Mouse (Mus musculus) liver, embryonic 14.5 days (tissue): Measurements from ENCODE around the gene Acadsb. TPM values are rescaled to one million over a fixed set of nuclear protein-coding genes. Genes with fewer than 3 reads are reported as not detected.
A peak's percentile ranks its signal among the peaks of the same experiment; 100 is the strongest.

ENCODE experiments used
- ATAC-seq: fragments of 200-750 bp; cut with Nextera tagmentation; 2 replicates; pipeline ENCODE4 v1.8.0; 2017; ENCODE audit warnings: moderate number of reproducible peaks, mild to moderate bottlenecking, moderate library complexity; ENCODE audit not compliant: insufficient read depth
- DNase-seq, 3 experiments: peaks; one replicate each; pipeline ENCODE4 v3.0.0-alpha.2; 2012 to 2013; ENCODE audit warnings: low read depth in 3 of 3, low spot score in 3 of 3
- H3K27ac ChIP-seq: fragments of 300-500 bp; sonication (generic); 2 replicates; pipeline ENCODE4 v1.5.1; 2014; ENCODE audit warnings: moderate library complexity, mild to moderate bottlenecking, control low read depth, inconsistent platforms
- H3K27me3 ChIP-seq: fragments of 300-500 bp; sonication (generic); 2 replicates; pipeline ENCODE4 v1.6.1; 2014; ENCODE audit warnings: mild to moderate bottlenecking, low read length, moderate library complexity; ENCODE audit not compliant: control insufficient read depth, insufficient read depth
- H3K36me3 ChIP-seq: fragments of 300-500 bp; sonication (generic); replicated peaks from 2 replicates; pipeline ENCODE4 v1.6.1; 2014; ENCODE audit warnings: low read depth; ENCODE audit not compliant: control insufficient read depth, insufficient read depth
- H3K4me1 ChIP-seq, 2 experiments: fragments of 200-500 bp in 1 of 2; fragments of 300-500 bp in 1 of 2; sonication (generic) in 1 of 2; replicated peaks; 2 replicates each; pipeline ENCODE4 v1.6.1; 2012 to 2014; ENCODE audit warnings: antibody characterized with exemption in 1 of 2, inconsistent platforms in 1 of 2, low read length in 1 of 2; ENCODE audit not compliant: control insufficient read depth in 2 of 2, insufficient read depth in 2 of 2
- H3K4me2 ChIP-seq: fragments of 300-500 bp; sonication (generic); 2 replicates; pipeline ENCODE4 v1.6.1; 2014; ENCODE audit warnings: low read depth, mild to moderate bottlenecking, control low read depth, moderate library complexity
- H3K4me3 ChIP-seq, 2 experiments: fragments of 200-500 bp in 1 of 2; fragments of 300-500 bp in 1 of 2; sonication (generic) in 1 of 2; 2 replicates each; pipeline ENCODE4 v1.5.1; 2012 to 2014; ENCODE audit warnings: low read depth in 2 of 2, low read length in 2 of 2, mild to moderate bottlenecking in 2 of 2, control low read depth in 1 of 2, inconsistent platforms in 1 of 2, moderate library complexity in 1 of 2; ENCODE audit not compliant: insufficient read depth in 1 of 2
- H3K9ac ChIP-seq: fragments of 300-500 bp; sonication (generic); replicated peaks from 2 replicates; pipeline ENCODE4 v1.6.1; 2014; ENCODE audit warnings: mild to moderate bottlenecking, control low read depth, moderate library complexity
- H3K9me3 ChIP-seq: fragments of 300-500 bp; sonication (generic); 2 replicates; pipeline ENCODE4 v1.6.1; 2016; ENCODE audit warnings: low read length, mixed read lengths; ENCODE audit not compliant: control insufficient read depth
- CTCF ChIP-seq: IDR thresholded peaks from 2 replicates; pipeline ENCODE4 v1.5.1; 2016; ENCODE audit warnings: antibody characterized with exemption, low read depth, control low read depth
- EP300 ChIP-seq: IDR thresholded peaks from 2 replicates; pipeline ENCODE4 v1.6.1; 2016; ENCODE audit warnings: antibody characterized with exemption, low read depth
- WGBS: fragments of 180-500 bp; shearing (Covaris S2); extraction: QIAGEN DNeasy Blood & Tissue Kit; methylation state at CpG from one replicate; pipeline ENCODE4 v1.1.7; 2014; ENCODE audit not compliant: insufficient replicate concordance; 5-methylcytosine and 5-hydroxymethylcytosine counted together
- polyA plus RNA-seq, 2 experiments: library from polyadenylated mRNA; depleted of rRNA in 1 of 2; stranded (reverse) in 1 of 2; unstranded in 1 of 2; fragments of >200 nt; fragmentation: Nextera tagmentation in 1 of 2; extraction: Ambion mirVana in 1 of 2; gene quantifications; 2 replicates each; pipeline versions ENCODE4 v1.2.1 to v1.2.3; 2012 to 2014

The Acadsb gene
- polyA plus RNA-seq, 2 experiments: 4.5 to 30.2 TPM

DNA sequence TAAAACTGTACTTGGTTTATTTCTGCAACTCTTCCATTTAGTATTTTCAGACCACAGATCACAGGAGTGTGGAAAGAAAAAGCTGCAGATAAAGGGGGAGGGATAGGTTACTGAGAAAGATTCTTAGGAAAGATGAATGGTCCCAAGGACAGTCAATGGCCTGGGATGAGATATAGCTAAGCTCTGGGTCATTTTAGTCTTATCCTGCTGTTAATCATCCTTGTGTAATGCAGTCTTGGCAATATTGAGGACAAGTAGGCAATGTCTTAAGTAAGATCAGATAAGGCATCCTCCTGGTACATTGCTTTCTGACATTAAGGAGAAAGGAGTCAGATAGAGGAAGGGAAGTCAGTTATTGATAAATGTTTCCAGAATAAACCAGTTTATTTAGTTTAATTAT lies 7.2 kb downstream of the Acadsb start:
- ATAC-seq: no peak
- Histone ChIP-seq H3K27ac (no peak overlapping the region), H3K9ac (no peak overlapping the region), H3K36me3 (no peaks in the 10 kb centered on the region), H3K27me3 (no peaks in the 10 kb centered on the region), H3K4me2 (no peak overlapping the region), H3K9me3 (no peaks in the 10 kb centered on the region), H3K4me1 (0 out of 4 replicates have a peak, but pooled peaks cover 0 to 2% of the 10 kb centered on the region in 2 experiments), H3K4me3 (no peak overlapping the region)
- TF ChIP-seq EP300 (no peak), CTCF (no peak)
- no peak for DNase-seq

DNA sequence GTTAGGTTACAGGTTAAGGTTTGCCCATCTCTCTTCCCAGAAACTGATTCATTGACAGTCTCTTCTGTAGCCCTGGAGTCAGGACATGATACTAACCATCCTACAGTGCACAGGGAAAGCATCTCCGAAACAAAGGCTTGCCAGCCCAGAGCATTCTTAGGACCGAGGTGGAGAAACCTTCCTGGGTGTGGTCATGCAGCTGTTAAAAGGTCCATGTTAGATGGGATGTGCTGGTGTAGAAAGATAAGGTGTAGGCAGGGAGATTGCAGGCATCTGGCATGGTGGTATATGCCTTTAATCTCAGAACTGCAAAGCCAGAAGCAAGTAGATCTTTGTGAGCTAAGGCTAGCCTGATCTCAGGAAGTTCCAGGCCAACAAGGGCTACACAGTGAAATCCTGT lies 14.5 kb downstream of the Acadsb start:
- peak; percentile 74 to 81 (median 76) for DNase-seq
- H3K27me3 ChIP-seq: no peaks in the 10 kb centered on the region
- peak overlapping the region in 1 of 2 experiments; percentile 11; a peak in 2 of 4 replicates for H3K4me3 ChIP-seq
- peak; percentile 100 for ATAC-seq
- TF ChIP-seq CTCF: no peak
- peak; percentile 97 for TF ChIP-seq EP300
- peak overlapping the region; percentile 14; the same call in 1 of the 2 replicates for H3K9ac ChIP-seq
- peak overlapping the region; percentile 52 for H3K4me2 ChIP-seq
- H3K4me1 ChIP-seq: peaks cover 16 to 20% of the 10 kb centered on the region in 2 experiments
- WGBS: 15% methylated on average over 2 of the region's 2 CpGs
- H3K36me3 ChIP-seq: no peaks in the 10 kb centered on the region
- H3K9me3 ChIP-seq: no peaks in the 10 kb centered on the region
- H3K27ac ChIP-seq: peak overlapping the region; percentile 38

DNA sequence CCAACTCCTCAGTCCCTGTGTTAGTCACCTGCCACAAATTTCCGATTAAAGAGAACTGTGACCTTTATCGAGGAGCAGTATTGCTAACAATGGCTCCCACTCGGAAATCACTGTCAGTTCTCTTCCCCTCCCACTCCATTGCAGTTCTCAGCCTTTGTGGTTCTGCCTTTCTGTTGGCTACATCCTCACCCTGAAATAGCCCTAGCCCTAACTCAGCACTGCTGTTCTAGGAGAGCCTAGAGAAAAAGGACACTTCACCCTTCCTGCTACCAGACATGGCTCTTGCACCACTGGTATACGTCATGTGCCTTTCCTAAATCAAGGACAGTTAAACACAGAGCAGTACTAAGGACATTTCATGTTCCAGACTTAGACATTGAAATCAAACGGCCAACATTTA lies 16.9 kb downstream of the Acadsb start:
- H3K4me3 ChIP-seq: no peak overlapping the region
- H3K27me3 ChIP-seq: no peaks in the 10 kb centered on the region
- 69% methylated on average over 5 of the region's 5 CpGs for WGBS
- H3K36me3 ChIP-seq: 0 out of 2 replicates have a peak, but pooled peaks cover 2% of the 10 kb centered on the region
- peaks cover 16 to 20% of the 10 kb centered on the region in 2 experiments for H3K4me1 ChIP-seq
- H3K4me2 ChIP-seq: no peak overlapping the region
- no peaks in the 10 kb centered on the region for H3K9me3 ChIP-seq
- H3K9ac ChIP-seq: no peak overlapping the region
- TF ChIP-seq EP300 (no peak), CTCF (no peak)
- no peak overlapping the region for H3K27ac ChIP-seq
- ATAC-seq: no peak
- DNase-seq: no peak

DNA sequence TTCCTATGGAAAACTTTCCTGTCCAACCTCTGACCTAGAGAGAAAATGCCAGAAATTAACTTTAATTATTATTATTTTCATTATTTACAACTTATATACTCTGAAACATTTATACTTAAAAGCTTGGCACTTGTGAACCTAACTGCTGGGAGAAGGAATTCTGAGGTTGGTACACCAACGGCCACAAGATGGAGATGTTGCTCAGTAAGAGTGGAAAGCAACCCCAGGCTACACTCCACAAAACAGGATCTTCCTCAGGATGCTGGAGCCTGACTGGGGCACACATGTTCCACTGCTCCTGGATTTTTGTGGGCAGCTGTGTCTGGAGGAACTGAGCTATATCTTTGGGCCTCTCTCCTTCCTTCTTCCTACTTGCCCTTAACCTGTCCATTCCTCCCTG lies 21.8 kb downstream of the Acadsb start:
- DNase-seq (no peak), ATAC-seq (no peak; the same call in 1 of the 2 replicates)
- Histone ChIP-seq H3K36me3 (0 out of 2 replicates have a peak, but pooled peaks cover 2% of the 10 kb centered on the region), H3K9ac (no peak overlapping the region), H3K4me2 (no peak overlapping the region), H3K9me3 (no peaks in the 10 kb centered on the region), H3K4me1 (no peaks in the 10 kb centered on the region), H3K27ac (no peak overlapping the region), H3K27me3 (no peaks in the 10 kb centered on the region), H3K4me3 (no peak overlapping the region)
- WGBS: 25% methylated on average over 1 of the region's 1 CpGs
- peak; percentile 59 for TF ChIP-seq CTCF
- no peak for TF ChIP-seq EP300

DNA sequence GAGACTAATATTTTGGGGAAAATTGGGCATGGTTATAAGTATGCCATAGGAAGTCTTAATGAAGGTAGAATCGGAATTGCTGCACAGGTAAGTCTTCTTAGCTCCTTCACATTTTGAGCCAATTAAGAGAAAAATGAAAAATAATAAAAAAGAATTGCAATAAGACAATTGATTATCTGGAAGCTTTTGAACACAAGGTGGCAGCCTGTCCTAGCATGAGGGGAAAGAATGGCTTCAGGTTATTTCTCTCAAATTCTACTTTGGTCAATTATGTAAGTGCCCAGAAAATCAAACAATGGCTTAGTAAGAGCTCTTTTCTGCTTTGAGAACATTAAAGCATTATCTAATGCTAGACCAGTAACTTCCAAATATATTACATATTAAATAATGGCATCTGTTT lies 23.9 kb downstream of the Acadsb start:
- no peak overlapping the region for H3K27ac ChIP-seq
- H3K9ac ChIP-seq: no peak overlapping the region
- WGBS: 48% methylated on average over 1 of the region's 1 CpGs

More for the DNA sequence above, 23.9 kb downstream of the Acadsb start:
- Histone ChIP-seq H3K4me1 (no peaks in the 10 kb centered on the region), H3K9me3 (no peaks in the 10 kb centered on the region), H3K4me2 (no peak overlapping the region), H3K27me3 (no peaks in the 10 kb centered on the region), H3K36me3 (0 out of 2 replicates have a peak, but pooled peaks cover 2% of the 10 kb centered on the region), H3K4me3 (no peak overlapping the region)
- TF ChIP-seq EP300: no peak
- TF ChIP-seq CTCF: no peak
- ATAC-seq (no peak), DNase-seq (no peak)
